Mouse (Mus musculus): ENCODE data around the gene Tspan11.

DNA sequence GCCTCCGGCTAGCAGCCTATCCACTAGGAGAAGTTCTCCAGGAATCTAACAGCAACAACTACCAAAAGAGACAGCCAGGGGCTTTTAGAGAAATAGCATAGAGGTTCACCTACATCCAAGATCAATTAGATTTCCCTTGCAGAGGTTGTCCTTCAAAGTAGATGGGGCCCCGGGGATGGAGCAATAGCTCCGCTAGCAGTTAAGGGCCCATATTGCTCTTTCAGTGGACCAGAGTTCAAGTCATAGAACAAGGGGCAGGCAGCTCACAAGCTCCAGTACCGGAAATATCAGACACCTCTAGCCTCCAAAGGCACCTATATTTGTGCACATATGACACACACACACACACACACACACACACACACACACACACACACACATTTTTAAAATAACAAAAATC, 49.5 kb upstream of the Tspan11 start:
- TF ChIP-seq POLR2A (IDR thresholded peaks at IDR 0.05; ENCODE audit: borderline replicate concordance, low read depth, low read length): no peak
- TF ChIP-seq CTCF (IDR thresholded peaks at IDR 0.05; ENCODE audit: low read depth, low read length): no peak
